Mouse (Mus musculus) frontal cortex, postnatal 10 days (tissue): ENCODE results near the gene Enkur.
A peak's percentile ranks its signal among the peaks of the same experiment; 100 is the strongest.
"Not testable (repeated sequence)": the region's sequence is repeated elsewhere in the genome, so short reads cannot be mapped to it uniquely, and the experiment has no call there.

Source experiments
- DNase-seq, 2 experiments: peaks; one replicate each; pipeline ENCODE4 v3.0.0; 2022; ENCODE audit warnings: low spot score in 2 of 2, mixed read lengths in 1 of 2

The Enkur gene

DNA sequence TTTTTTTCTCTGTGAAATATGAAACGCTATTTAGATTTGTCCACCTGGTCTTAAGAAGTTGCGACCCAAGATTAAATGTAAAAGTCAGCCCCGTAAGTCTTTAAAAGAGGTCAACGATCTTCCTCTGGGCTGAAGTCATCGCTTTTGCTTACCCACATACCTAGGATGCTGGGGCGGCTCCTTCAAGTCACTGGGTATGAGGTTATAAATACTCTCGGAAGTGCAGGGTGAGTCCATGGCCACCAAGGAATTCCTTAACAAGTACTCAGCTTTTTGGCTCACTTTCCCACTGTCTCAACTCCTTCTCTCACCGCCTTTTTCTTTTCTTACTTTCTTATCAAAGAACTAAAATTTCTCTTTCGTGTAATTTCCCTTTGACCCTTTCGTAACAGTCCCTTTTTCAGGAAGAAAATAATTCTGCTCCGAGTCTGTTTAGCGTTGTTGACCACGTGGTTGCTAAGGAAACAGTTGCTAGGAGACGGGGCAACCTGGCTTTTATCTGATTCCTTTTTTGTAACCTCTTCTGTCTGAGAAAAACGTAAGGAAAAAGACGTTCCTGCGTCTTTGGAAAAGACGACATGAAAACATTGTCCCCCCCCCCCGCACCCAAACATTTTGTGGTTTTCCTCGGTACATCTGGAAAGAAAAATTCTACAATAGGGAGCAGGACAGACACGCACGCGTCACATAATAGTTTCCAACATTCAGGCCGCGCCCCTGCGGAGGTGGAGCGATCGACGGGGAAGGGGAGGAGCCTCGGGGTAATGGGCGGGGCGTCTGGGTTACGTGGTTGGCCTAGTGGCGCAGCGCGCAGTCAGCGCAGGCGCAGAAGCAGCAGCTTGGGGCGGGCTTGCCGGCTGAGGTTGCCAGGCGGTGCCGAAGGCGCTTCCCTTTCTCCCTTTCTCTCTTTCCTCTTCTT lies at the start of gene Enkur, which contains the start of gene Thnsl1:
Gene Enkur, minus strand, starts transcription at position 454 of the 919 bp plus-strand sequence.
Gene Thnsl1, plus strand, starts transcription at position 813 of the 919 bp plus-strand sequence.
- DNase-seq = peak; percentile 95 to 98

- no peak for DNase-seq
These were observed 49.1 kb upstream of the Enkur start for GRCm38 (mm10) chr2:21254308-21254707.

DNA sequence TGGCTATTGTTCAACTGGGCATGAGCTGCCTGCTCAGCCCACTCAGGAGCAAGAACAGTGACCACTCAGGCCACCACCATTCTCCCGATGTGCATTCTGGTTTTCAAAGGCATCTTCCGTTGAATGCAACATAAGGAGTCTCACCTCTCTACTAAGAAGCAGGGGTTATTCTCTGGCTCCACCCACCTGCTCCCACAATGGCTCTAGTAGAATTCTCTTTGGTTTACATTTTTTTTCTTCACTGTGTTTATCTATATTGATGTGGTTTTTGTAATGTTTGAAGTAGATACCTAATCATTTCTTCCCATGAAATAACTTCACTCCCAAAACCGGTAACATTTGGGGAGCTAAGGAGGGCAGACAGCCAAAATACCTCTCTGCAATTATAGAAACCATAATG lies 48.5 kb upstream of the Enkur start:
- DNase-seq = no peak

GRCm38 (mm10) chr2:21245477-21246102 lies 40.4 kb upstream of the Enkur start:
- DNase-seq = no peak

GRCm38 (mm10) chr2:21244986-21245385 lies 39.8 kb upstream of the Enkur start:
- no peak for DNase-seq

DNA sequence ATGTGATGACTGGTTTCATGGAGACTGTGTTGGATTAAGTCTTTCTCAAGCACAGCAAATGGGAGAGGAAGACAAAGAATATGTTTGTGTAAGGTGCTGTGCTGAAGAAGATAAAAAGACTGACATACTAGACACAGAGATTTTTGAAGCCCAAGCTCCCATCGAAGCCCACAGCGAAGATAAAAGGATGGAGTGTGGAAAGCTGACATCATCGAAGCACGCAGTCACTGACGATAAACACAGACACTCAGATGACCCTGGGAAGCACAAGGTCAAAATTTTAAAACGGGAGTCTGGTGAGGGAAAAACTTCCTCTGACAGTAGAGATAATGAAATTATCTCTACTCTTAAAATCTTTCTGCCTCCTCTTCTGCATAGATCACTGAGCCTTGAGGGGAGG lies 38.9 kb upstream of the Enkur start:
- DNase-seq = not testable (repeated sequence)

- no peak for DNase-seq
These were observed 31.7 kb upstream of the Enkur start for GRCm38 (mm10) chr2:21236846-21237245.

DNA sequence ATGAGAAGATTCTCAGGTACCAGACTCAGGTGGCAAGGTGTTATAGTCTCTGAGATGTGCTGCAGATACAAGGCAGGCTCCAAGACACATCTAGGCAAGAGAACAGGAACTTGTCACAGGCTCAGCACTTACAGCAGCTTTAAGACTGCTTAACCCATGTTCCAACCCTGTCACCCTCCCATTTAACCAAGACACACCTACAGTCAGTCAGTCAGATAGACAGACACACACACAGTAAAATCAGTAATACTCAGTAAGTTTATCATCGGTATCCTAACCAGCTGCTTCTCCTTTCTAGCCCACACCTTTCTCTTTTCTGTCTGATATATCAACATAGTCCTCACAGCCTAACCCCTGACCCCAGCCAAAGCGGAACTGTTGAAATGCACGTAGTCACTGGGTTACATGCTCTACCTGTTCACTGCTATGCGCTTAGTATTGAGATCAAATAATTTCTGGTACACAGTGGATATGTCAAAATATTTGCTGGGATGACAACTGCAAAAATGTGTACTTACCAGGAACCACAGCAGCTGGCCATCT lies 30.8 kb upstream of the Enkur start:
- no peak for DNase-seq

DNA sequence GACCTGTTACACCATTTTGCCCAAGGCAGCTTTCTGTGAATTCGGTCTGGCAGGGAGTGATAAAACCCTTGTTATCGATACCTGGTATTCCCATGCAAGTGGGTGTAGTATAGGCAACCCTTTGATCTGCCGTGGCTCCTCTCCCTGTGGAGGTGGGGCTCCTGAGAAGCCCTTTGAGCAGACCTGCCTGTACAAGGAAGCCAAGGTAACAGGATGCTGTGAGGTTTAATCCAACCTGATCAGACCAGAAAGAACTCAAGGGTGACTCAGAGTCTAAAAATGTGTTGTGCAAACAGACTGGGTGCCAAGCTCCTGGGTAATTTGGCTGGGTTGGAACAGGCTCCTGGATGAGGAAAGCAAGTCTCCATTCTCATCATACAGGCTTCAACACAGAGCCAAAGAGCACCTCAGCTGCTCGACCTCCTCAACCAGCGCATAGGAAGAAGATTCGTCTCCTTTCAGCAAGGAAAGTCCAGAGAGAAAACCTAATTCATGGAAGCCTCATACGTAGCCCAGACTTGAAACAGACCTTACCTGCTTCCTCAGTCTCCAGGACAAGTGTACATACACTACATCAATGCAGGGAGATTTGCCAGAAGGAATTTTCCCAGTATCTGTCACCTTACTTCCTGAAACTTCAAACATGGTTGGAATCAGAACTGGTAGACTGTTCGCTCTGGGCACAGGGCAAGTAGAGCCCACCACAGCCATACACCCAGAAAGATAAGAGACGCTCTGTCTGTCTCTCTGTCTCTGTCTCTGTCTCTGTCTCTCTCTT lies 29.9 kb upstream of the Enkur start:
- no peak for DNase-seq

- no peak for DNase-seq
These were observed 26.0 kb upstream of the Enkur start for GRCm38 (mm10) chr2:21231147-21231546.

DNA sequence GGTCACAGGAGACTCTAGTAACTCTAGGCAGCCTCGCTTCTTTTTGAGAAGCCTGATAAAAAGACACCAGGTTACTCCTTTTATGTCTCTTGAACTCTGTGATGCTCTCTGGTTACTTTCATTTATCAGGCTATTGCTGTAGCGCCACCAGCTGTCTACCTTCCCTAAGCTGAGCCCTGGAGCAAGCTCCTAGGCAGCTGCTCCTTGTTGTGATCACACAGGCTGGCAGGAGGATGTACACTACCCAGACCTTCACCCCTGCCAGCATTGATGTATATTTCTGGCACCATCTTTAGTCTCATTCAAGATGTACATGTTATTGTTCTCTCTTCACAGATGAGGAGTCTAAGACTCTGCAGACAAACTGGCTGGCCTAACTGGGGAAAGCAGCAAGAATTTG lies 25.1 kb upstream of the Enkur start:
- no peak for DNase-seq

DNA sequence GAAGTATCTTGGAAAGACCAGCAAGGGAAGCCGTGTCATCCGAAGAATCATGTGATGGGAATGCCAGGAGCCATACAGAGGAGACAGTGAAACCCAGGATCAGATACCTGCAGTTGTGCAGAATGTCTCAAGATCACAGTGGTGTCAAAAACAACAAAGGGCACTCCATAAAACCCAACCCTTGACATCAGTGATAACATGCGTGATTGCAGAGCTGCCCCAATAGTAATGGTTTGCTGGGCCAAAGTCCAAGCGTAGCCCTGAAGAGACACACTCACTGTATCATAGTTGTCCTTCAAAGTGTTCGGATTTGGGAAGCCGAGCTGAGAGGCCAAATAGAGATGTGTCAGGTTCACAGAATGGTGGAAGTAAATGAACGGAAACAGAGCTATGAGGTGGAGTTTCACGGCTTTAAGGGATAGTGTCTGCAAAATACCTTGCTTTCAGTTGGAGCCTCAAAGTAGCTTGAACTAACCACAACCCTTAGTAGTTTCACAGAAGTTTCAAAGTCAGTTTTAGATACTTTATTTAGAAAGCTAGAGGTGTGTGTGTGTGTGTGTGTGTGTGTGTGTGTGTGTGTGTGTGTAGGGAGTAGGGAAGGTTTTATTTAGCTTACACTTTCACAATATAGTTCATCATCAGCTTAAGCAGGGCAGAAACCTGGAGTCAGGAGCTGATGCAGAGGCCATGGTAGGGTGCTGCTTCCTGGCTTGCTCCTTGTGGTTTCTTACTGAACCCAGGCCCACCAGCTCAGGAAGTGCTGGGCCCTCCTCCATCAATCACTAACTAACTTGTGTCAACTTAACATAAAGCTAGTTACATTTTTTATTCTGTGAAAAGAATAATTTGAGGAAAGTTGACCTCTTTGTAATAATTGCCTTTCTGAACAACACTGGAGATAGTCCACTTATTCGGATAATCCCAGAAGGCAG lies 17.6 kb upstream of the Enkur start:
- no peak for DNase-seq

DNA sequence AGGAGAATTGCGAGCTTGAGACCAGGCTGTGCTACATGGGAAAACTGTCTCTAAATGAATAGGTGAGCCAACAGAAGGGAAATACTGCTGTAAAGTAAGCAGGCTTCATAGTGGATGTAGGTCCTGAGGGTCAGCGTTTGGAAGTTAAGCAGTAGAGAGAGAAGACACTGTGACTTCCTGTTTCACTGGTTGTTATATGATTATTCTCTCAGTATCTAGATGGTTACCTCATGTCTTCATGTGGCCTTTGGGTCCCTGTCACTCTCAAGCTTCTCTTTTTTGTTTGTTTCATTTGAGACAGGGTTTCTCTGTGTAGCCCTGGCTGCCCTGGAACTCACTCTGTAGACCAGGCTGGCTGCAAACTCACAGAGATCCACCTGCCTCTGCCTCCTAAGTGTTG lies 10.1 kb upstream of the Enkur start:
- no peak for DNase-seq

DNA sequence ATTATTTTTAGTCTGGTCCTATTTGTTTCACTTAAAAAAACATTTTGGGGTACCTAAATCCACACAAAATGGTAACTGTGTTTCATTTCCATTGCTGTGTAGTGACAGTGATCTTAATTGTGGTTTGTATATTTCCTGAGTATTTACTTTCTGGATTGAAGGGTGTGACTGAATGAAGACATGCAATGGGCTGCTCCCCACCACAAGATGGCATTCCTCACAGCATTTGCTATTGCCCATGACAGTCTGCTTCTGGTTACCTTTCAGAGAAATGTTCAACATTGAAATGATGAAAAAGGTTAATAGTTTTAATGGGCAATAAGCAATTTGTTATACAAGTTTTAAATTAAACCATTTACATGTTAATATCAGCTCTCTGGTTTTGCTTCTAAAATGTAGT lies 9.2 kb upstream of the Enkur start:
- DNase-seq = no peak

DNA sequence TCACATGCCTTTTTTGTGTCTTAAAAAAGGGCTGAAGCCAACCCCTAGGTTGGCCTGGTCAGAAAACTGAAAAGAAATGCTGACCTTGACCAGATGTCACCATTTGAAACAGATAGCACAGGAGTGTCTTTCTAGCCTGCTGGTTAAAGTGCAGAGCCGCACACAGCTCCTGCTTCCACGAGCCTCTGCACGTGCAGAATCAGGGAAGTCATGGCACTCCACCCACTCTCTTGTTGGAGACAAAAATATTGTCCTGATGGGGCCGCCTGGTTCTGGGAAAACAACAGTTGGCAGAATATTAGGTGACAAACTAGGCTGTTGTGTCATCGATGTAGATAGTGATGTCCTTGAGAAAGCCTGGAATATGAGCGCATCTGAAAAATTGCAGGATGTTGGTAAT lies 6.2 kb upstream of the Enkur start:
- no peak for DNase-seq

DNA sequence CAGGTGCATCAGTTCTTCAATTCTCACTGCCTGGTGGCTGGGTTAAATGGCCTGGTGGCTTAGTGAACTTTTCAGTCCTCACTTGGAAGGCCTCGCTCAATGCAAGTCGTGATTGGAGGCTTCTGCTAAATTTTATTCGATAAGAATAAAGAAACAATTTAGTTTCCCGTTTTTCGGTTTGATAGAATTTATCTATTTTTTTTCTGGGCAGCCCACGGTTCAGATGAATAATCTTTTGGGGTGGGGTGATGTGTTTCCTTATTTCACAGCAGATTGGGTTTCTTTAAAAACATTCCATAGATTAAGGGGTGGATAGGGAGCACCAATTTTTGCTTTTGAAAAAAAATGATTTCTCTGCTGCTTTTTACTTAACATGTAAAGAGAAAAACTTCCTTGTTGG lies 1.1 kb upstream of the Enkur start:
- DNase-seq = no peak

DNA sequence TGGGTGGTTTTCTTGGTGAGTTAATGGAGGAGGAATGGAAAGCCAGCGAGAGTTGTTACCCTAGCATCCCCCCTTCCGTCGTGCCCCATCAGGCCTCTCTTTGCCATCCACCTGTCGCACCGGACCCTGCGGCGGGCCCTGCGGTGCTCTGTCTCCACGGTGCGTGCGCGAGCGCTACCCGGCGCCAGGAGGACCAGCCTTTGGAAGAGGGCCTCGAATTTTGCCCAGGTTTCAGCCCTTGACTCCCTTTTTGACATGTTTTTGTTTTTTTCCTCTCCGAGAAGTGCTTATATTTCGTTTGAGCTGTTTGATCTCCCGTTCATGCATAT lies 630 bp upstream of the Enkur start:
- DNase-seq = no peak

DNA sequence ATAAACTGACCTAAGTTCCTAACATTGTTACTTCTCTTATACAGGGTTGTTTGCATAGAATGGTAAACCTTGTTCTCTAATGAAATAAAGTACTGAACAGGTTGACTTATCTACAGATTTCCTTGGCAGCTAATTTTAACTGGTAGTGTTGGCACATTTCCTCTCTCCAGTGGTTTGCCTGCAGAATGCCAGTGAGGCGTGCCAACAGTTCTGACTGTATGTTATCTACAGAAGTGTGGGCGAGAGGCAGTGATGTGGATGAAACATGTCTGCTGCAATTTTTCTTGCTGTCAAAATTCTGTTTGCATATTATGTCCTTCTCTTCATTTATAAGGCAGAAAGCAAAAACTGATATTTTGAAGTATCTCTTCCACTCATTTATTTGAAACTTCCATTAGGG lies 2.4 kb downstream of the Enkur start:
- no peak for DNase-seq

- no peak for DNase-seq
These were observed 6.1 kb downstream of the Enkur start for GRCm38 (mm10) chr2:21199051-21199450.

- DNase-seq = no peak
These were observed 9.9 kb downstream of the Enkur start for GRCm38 (mm10) chr2:21195233-21195632.

DNA sequence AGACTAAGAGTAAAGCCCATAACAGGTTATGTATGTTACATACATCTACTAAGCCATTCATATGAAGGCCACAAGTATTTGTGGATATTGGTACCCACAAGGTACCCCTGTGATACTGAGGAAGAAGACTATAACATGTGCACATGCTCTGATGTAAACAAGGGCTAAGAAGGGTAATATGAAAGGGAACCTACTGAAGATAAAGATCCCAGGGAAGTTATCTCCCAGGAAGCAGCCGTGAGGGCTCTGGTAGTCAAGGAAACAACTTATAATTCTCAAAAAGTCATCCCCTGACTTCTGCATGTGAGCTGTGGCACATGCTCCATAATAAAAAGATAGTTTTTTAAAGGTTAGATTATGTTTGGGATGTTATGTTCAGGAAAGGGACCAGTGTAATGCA lies 13.9 kb downstream of the Enkur start:
- DNase-seq = no peak
